Mouse (Mus musculus) ES-E14 (cell line): ENCODE measurements around the gene Pld4. TPM values are rescaled to one million over a fixed set of nuclear protein-coding genes. Genes with fewer than 3 reads are reported as not detected.

Source experiments
- DNase-seq: peaks from one replicate; pipeline ENCODE4 v3.0.0-alpha.2; 2013; ENCODE audit warnings: low read depth, low spot score
- H3K27ac ChIP-seq: 2 replicates; pipeline ENCODE4 v1.5.1; 2012; ENCODE audit warnings: low read depth, mild to moderate bottlenecking, low read length, moderate library complexity, mixed read lengths; ENCODE audit not compliant: poor library complexity, insufficient read depth, severe bottlenecking
- H3K36me3 ChIP-seq: 2 replicates; pipeline ENCODE4 v1.6.1; 2012; ENCODE audit warnings: mild to moderate bottlenecking, low read length, moderate library complexity, mixed read lengths; ENCODE audit not compliant: control insufficient read depth, poor library complexity, insufficient read depth, severe bottlenecking
- H3K4me1 ChIP-seq, 2 experiments: fragments of 150-350 bp in 1 of 2; sonication (generic) in 1 of 2; 2 replicates each; pipeline ENCODE4 v1.6.1; 2012; ENCODE audit warnings: low read length in 2 of 2, mild to moderate bottlenecking in 1 of 2, mixed read lengths in 1 of 2; ENCODE audit not compliant: control insufficient read depth in 2 of 2, insufficient read depth in 2 of 2, poor library complexity in 1 of 2
- H3K4me3 ChIP-seq, 2 experiments: fragments of 150-350 bp in 1 of 2; sonication (generic) in 1 of 2; 2 replicates each; pipeline ENCODE4 v1.5.1; 2012; ENCODE audit warnings: low read length in 2 of 2, low read depth in 1 of 2, mild to moderate bottlenecking in 1 of 2, mixed read lengths in 1 of 2; ENCODE audit not compliant: insufficient read depth in 1 of 2, poor library complexity in 1 of 2, severe bottlenecking in 1 of 2
- H3K9ac ChIP-seq: 2 replicates; pipeline ENCODE4 v1.6.1; 2012; ENCODE audit warnings: low read depth, mild to moderate bottlenecking, low read length, mixed read lengths; ENCODE audit not compliant: poor library complexity, insufficient read depth, severe bottlenecking
- H3K9me3 ChIP-seq: fragments of 150-350 bp; sonication (generic); 2 replicates; pipeline ENCODE4 v1.6.1; 2012; ENCODE audit warnings: low read depth, mild to moderate bottlenecking, low read length; ENCODE audit not compliant: control insufficient read depth, insufficient read depth
- CHD2 ChIP-seq: IDR thresholded peaks from 2 replicates; pipeline ENCODE4 v1.6.1; 2014; ENCODE audit warnings: mild to moderate bottlenecking, low read depth, low read length, inconsistent platforms
- HCFC1 ChIP-seq: IDR thresholded peaks from 2 replicates; pipeline ENCODE4 v1.6.1; 2012; ENCODE audit warnings: low read length, inconsistent platforms, borderline replicate concordance; ENCODE audit not compliant: insufficient read depth
- MAFK ChIP-seq: IDR thresholded peaks from 2 replicates; pipeline ENCODE4 v1.6.1; 2014; ENCODE audit warnings: mild to moderate bottlenecking, low read depth, low read length, inconsistent platforms; ENCODE audit not compliant: insufficient read depth
- ZC3H11A ChIP-seq: IDR thresholded peaks from 2 replicates; pipeline ENCODE4 v1.6.1; 2012; ENCODE audit warnings: low read depth, mild to moderate bottlenecking, inconsistent platforms, low read length, borderline replicate concordance
- ZNF384 ChIP-seq: IDR thresholded peaks from 2 replicates; pipeline ENCODE4 v1.6.1; 2012; ENCODE audit warnings: low read depth, low read length, inconsistent platforms
- in situ Hi-C, 2 experiments: fragments of 600-800 bp; cut with MboI; formaldehyde crosslinking; loops; one replicate each; pipeline ENCODE4 v1.15.1; 2025; ENCODE audit warnings: low sequenced_read_pairs in 2 of 2, inconsistent platforms in 1 of 2; ENCODE audit not compliant: unreplicated experiment in 2 of 2
- total RNA-seq: library from RNA; depleted of rRNA; stranded (reverse); fragments of 300-350 nt; gene quantifications from 2 replicates; pipeline ENCODE4 v1.2.3, GENCODE M21; 2012

Gene Pld4
- total RNA-seq, 1 experiment: 2.4 TPM

DNA sequence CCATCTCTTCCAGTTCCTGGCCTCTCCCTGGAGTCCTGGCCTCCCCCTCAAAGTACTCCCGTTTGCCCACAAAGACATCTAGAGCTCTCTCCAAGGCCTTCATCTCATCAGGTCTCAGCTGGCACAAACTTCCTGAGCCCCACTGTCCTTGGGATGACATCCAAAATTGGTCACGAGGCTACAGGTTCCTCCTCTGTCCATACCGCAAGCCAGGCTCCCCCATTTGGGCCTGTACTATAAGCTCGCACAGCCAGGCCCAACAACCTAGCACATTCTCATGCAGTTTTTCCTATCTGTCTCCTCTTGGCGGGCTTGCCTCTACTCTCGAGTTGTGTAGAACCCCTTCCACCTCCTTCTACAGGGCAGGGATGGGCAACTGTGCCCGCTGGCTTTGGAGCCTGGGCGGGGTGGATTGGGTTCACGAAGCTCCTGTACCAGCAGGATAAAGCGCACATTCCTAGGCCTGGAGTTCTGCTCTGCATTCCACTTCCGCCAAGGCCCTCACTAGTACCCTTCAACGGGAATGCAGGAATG lies 39.5 kb upstream of the Pld4 start:
- peak overlapping the region; percentile 83 for H3K9ac ChIP-seq
- peaks cover 11% of the 10 kb centered on the region; the same call in 1 of the 2 replicates for H3K36me3 ChIP-seq
- DNase-seq: no peak
- TF ChIP-seq ZC3H11A: no peak
- no peak for TF ChIP-seq MAFK
- TF ChIP-seq HCFC1: no peak
- TF ChIP-seq CHD2: no peak
- TF ChIP-seq ZNF384: no peak
- in situ Hi-C loops: no loop called here
- H3K4me1 ChIP-seq: peaks cover 0 to 10% of the 10 kb centered on the region in 2 experiments; a peak in 1 of 4 replicates
- H3K4me3 ChIP-seq: peak overlapping the region; percentile 89 to 94; a peak in 3 of 4 replicates
- H3K9me3 ChIP-seq: no peaks in the 10 kb centered on the region
- H3K27ac ChIP-seq: peak overlapping the region; percentile 74

- H3K27ac ChIP-seq: peak overlapping the region; percentile 76; the same call in 1 of the 2 replicates
- peak; percentile 65 for DNase-seq
- in situ Hi-C loops: no loop called here
Observed at GRCm38 (mm10) chr12:112721424-112722239, 38.8 kb upstream of the Pld4 start.

GRCm38 (mm10) chr12:112722240-112723027 lies 38.0 kb upstream of the Pld4 start:
- Histone ChIP-seq H3K4me1 (peaks cover 0 to 10% of the 10 kb centered on the region in 2 experiments; a peak in 1 of 4 replicates), H3K27ac (no peak overlapping the region), H3K36me3 (peaks cover 16% of the 10 kb centered on the region; the same call in 1 of the 2 replicates), H3K4me3 (peak overlapping the region; percentile 74 to 94), H3K9me3 (no peaks in the 10 kb centered on the region), H3K9ac (peak overlapping the region; percentile 79)
- no peak for TF ChIP-seq ZC3H11A
- TF ChIP-seq HCFC1: 0 out of 2 replicates have a peak, but pooled peaks have one; percentile 26
- in situ Hi-C loops: no loop called here
- no peak for DNase-seq

More at GRCm38 (mm10) chr12:112721424-112722239, 38.8 kb upstream of the Pld4 start:
- peak overlapping the region; percentile 89 to 94 for H3K4me3 ChIP-seq
- H3K9ac ChIP-seq: peak overlapping the region; percentile 83
- TF ChIP-seq HCFC1: peak; percentile 30; the same call in 1 of the 2 replicates
- TF ChIP-seq ZC3H11A: no peak
- peaks cover 12% of the 10 kb centered on the region; the same call in 1 of the 2 replicates for H3K36me3 ChIP-seq
- H3K9me3 ChIP-seq: no peaks in the 10 kb centered on the region
- H3K4me1 ChIP-seq: peaks cover 0 to 10% of the 10 kb centered on the region in 2 experiments; a peak in 1 of 4 replicates

- DNase-seq: no peak
- Histone ChIP-seq H3K4me3 (peak overlapping the region; percentile 74 to 94), H3K36me3 (peaks cover 16% of the 10 kb centered on the region; the same call in 1 of the 2 replicates), H3K9me3 (no peaks in the 10 kb centered on the region), H3K27ac (no peak overlapping the region), H3K9ac (peak overlapping the region; percentile 79), H3K4me1 (peaks cover 0 to 10% of the 10 kb centered on the region in 2 experiments; a peak in 1 of 4 replicates)
- in situ Hi-C loops: no loop called here
- no peak for TF ChIP-seq MAFK
- no peak for TF ChIP-seq ZC3H11A
Observed at GRCm38 (mm10) chr12:112723028-112723330, 37.5 kb upstream of the Pld4 start.
